Comparison of ENCODE assay signal across 16 mouse cellular contexts in the genomic region with DNA sequence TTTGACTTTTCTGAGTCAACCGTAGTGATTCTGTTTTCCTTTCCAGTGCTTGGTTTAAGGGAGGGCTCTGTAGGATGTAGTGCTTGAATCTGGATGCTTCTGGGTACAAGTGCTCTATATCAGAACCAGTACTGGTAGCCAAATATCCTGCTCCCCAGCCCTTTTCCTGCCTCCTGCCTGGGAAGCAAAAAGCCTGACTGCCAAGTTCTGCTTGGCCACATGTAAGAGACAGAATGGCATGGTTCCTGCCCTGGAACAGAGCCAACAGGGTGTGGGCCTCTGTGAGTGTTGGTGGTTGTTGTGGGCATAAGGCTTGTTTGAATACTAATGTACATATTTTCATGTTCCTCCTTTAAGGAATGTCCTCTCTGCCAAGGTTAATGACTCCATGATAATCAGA. TPM values are rescaled to one million over a fixed set of nuclear protein-coding genes. Genes with fewer than 3 reads are reported as not detected.
"Had no signal": no experiment of that assay in that cellular context is flagged by ENCODE, and none has a peak within 500 bp of the region (broad histone marks: within the 10 kb centered on the region; RNA-seq: fewer than 3 reads in every experiment).

No protein-coding gene starts in this region.

- DNase-seq: gastrocnemius, adult 2 months; gastrocnemius, postnatal 10 days; gastrocnemius, postnatal 25 days; heart, adult 2 months; heart, postnatal 4 days; kidney, adult 18-20 months; kidney, adult 8-10 months; kidney, postnatal 10 days; kidney, postnatal 25 days; kidney, postnatal 4 days; liver; liver, embryonic 13.5 days had no signal

RNA-seq across cellular contexts. Expression of a gene that starts 29.4 kb away (rescaled TPM):
- total RNA-seq: layer of hippocampus, adult 2 months; layer of hippocampus, postnatal 25 days; left cerebral cortex, adult 18-20 months; left cerebral cortex, postnatal 25 days had no signal
